Mouse (Mus musculus) brain, adult 2 months (tissue): ENCODE data around the gene Nr6a1.

Source experiments
- DNase-seq: peaks from one replicate; pipeline ENCODE4 v3.0.0; 2011; ENCODE audit warnings: low read depth, low spot score

Nr6a1 gene

DNA sequence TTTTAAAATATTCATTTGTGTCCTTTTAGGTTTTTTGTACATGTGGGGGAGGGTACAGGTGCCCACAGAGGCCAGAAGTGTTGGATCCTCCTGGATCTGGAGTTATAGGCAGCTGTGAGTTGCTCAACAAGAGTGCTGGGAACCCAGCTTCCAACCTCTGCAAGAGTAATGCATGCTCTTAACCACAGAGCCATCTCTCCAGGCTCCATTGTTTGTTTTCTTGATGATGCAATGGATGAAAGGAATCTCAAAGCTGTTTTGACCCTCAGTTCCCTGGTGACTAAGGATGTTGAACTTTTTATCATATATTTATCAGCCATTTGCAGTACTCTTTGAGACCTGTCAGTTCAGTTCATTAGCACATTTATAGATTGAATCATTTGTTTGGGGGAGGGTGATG, 248.5 kb downstream of the Nr6a1 start:
- DNase-seq = no peak

DNA sequence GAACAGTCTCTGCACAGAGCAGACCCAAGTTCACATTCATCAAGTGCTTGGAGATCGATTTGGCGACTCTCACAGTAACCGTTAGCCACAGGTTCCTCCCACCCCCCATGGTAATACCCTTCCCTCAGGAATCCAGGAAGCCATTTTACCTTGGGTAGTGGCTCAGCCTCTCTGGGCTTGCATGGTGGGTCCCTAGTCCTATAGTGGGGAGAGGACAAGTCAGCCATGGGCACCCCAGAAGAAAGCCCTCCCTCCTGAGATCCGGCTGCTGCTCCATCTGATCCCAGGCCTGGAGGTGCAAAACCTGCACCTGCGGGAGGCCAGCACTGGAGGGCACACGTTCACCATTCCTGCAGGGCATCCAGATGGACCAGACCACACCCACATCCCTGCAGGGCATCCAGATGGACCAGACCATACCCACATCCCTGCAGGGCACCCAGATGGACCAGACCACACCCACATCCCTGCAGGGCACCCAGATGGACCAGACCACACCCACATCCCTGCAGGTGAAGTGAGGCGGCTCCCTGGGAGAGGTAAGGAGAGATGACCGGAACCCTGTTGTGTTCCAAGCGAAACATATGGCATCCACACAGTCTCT, 252.0 kb downstream of the Nr6a1 start:
- peak; percentile 28 for DNase-seq
